Mouse (Mus musculus) retina, postnatal 7 days (tissue): ENCODE measurements around the gene Efnb2.

Source experiments
- DNase-seq: peaks from one replicate; pipeline ENCODE4 v3.0.0-alpha.2; 2012; ENCODE audit warnings: low read depth, low spot score

Gene Efnb2

GRCm38 (mm10) chr8:8655346-8656340, 5.4 kb downstream of the Efnb2 start:
- no peak for DNase-seq

- DNase-seq, result no peak
Observed at GRCm38 (mm10) chr8:8653906-8654489, 7.0 kb downstream of the Efnb2 start.

GRCm38 (mm10) chr8:8653343-8653742, 7.7 kb downstream of the Efnb2 start:
- no peak for DNase-seq

GRCm38 (mm10) chr8:8652388-8652787, 8.7 kb downstream of the Efnb2 start:
- DNase-seq, result no peak

GRCm38 (mm10) chr8:8649944-8650343, 11.1 kb downstream of the Efnb2 start:
- DNase-seq, result no peak

- no peak for DNase-seq
Observed at GRCm38 (mm10) chr8:8649536-8649935, 11.5 kb downstream of the Efnb2 start.

- DNase-seq, result no peak
Observed at GRCm38 (mm10) chr8:8648686-8649085, 12.4 kb downstream of the Efnb2 start.

GRCm38 (mm10) chr8:8647824-8648223, 13.2 kb downstream of the Efnb2 start:
- no peak for DNase-seq

GRCm38 (mm10) chr8:8647319-8647718, 13.7 kb downstream of the Efnb2 start:
- DNase-seq, result no peak

- DNase-seq, result no peak
Observed at GRCm38 (mm10) chr8:8644160-8644915, 16.7 kb downstream of the Efnb2 start.

- no peak for DNase-seq
Observed at GRCm38 (mm10) chr8:8640264-8640588, 20.8 kb downstream of the Efnb2 start.

GRCm38 (mm10) chr8:8639569-8640263, 21.3 kb downstream of the Efnb2 start:
- DNase-seq, result no peak

GRCm38 (mm10) chr8:8631394-8631793, 29.6 kb downstream of the Efnb2 start:
- DNase-seq, result no peak

GRCm38 (mm10) chr8:8624017-8624416, 37.0 kb downstream of the Efnb2 start:
- DNase-seq, result no peak

- DNase-seq, result no peak
Observed at GRCm38 (mm10) chr8:8623486-8623885, 37.6 kb downstream of the Efnb2 start.

GRCm38 (mm10) chr8:8622476-8622875, 38.6 kb downstream of the Efnb2 start:
- DNase-seq, result no peak

GRCm38 (mm10) chr8:8622031-8622430, 39.0 kb downstream of the Efnb2 start:
- DNase-seq, result no peak

GRCm38 (mm10) chr8:8621236-8621917, 39.7 kb downstream of the Efnb2 start:
- no peak for DNase-seq

- DNase-seq, result no peak
Observed at GRCm38 (mm10) chr8:8620536-8620935, 40.5 kb downstream of the Efnb2 start.

- DNase-seq, result no peak
Observed at GRCm38 (mm10) chr8:8619221-8620194, 41.5 kb downstream of the Efnb2 start.
